Mouse (Mus musculus) small intestine, adult 2 months (tissue): ENCODE results near the gene Trim8. TPM values are rescaled to one million over a fixed set of nuclear protein-coding genes. Genes with fewer than 3 reads are reported as not detected.
A peak's percentile ranks its signal among the peaks of the same experiment; 100 is the strongest.

Source experiments
- H3K27ac ChIP-seq: fragments of 200-500 bp; 2 replicates; pipeline ENCODE4 v1.5.1; 2012; ENCODE audit warnings: low read depth, low read length, control low read depth, inconsistent platforms; ENCODE audit not compliant: insufficient read depth
- H3K27me3 ChIP-seq: fragments of 200-500 bp; 2 replicates; pipeline ENCODE4 v1.6.1; 2012; ENCODE audit warnings: mild to moderate bottlenecking, moderate library complexity, low read length, inconsistent platforms; ENCODE audit not compliant: control insufficient read depth, insufficient read depth
- H3K36me3 ChIP-seq: fragments of 200-500 bp; 2 replicates; pipeline ENCODE4 v1.6.1; 2012; ENCODE audit warnings: mild to moderate bottlenecking, low read length, control low read depth, inconsistent platforms; ENCODE audit not compliant: control insufficient read depth, insufficient read depth
- H3K4me1 ChIP-seq: fragments of 200-500 bp; 2 replicates; pipeline ENCODE4 v1.6.1; 2012; ENCODE audit warnings: low read length, inconsistent platforms, mixed read lengths; ENCODE audit not compliant: control insufficient read depth, insufficient read depth, insufficient read length
- H3K4me3 ChIP-seq: fragments of 200-500 bp; 2 replicates; pipeline ENCODE4 v1.5.1; 2012; ENCODE audit warnings: low read depth, mild to moderate bottlenecking, control low read depth, inconsistent platforms, low read length, moderate library complexity
- CTCF ChIP-seq: fragments of 200-500 bp; IDR thresholded peaks from 2 replicates; pipeline ENCODE4 v1.5.1; 2012; ENCODE audit warnings: low read depth, mild to moderate bottlenecking, control low read depth, inconsistent platforms, low read length, moderate library complexity, mixed read lengths; ENCODE audit not compliant: insufficient replicate concordance, insufficient read length; ENCODE audit errors: extremely low read depth
- POLR2A ChIP-seq: fragments of 200-500 bp; IDR thresholded peaks from 2 replicates; pipeline ENCODE4 v1.6.1; 2012; ENCODE audit warnings: low read depth, mild to moderate bottlenecking, control low read depth, inconsistent platforms, low read length, moderate library complexity
- WGBS: fragments of 180-500 bp; shearing (Covaris S2); methylation state at CpG from one replicate; pipeline ENCODE4 v1.1.7; 2018; 5-methylcytosine and 5-hydroxymethylcytosine counted together
- polyA plus RNA-seq: library from polyadenylated mRNA; depleted of rRNA; stranded (reverse); fragments of >200 nt; gene quantifications from 2 replicates; pipeline ENCODE4 v1.2.3, GENCODE M21; 2012

Trim8 gene
- polyA plus RNA-seq, 1 experiment = 54.8 TPM

DNA sequence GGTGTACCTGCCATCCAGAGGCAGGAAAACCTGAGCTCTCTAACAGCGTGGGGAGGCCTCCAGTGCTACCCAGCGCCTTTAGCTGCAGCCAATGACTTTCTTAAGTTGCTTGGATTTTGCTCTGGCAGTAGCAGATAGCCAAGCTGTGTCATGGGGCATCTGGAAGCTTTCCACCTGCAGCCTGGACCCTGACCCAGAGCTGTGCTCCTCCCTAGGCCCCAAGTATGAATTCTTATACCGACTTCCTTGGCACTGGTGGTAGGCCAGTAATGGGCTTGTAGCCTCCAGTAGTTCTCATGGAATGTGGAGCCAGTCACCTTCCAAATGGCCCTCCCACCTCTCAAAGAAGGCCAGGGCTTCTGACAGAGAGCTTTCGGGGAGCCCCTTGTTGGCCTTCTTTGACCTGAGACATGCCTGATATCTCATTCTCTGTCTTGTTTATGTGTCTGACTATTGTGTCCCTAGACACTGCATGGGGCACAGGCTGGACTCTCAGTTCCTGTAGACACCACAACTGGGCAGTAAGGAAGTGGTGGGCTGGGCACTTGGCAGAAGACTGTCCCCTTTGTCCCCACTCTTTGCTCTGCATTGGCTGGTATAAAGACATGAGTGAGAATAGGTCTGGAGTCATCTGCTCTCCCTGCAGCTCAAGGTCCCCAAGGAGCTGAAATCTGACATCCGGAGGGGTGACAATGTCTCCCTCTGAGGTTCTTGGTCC, 45.3 kb upstream of the Trim8 start:
- TF ChIP-seq POLR2A (no peak), CTCF (no peak)
- Histone ChIP-seq H3K4me3 (no peak overlapping the region), H3K27ac (peak overlapping the region; percentile 91), H3K36me3 (no peaks in the 10 kb centered on the region; the same call in 1 of the 2 replicates), H3K4me1 (peaks cover 52% of the 10 kb centered on the region), H3K27me3 (no peaks in the 10 kb centered on the region)
- 29% methylated on average over 5 of the region's 5 CpGs for WGBS

DNA sequence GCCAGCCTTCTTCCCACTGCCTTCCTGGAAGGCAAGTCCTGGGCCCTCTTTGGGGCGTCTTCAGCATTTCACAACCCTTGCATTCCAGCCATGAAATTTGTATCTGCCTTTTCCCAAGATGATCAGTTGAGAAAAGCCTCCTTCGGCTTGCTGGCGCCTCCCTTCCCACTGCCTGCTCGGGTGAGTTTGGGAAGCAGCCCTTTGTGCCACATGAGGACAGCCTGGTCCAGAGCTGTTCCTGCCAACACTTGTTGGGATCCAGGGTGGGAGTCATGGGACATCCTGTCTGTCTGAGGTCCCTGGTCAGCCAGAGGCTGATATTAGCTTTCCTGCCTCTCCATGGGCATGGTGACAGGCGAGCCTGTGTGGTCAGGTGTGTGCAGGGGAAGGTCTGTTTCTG, 43.7 kb upstream of the Trim8 start:
- H3K36me3 ChIP-seq = no peaks in the 10 kb centered on the region; the same call in 1 of the 2 replicates
- no peaks in the 10 kb centered on the region for H3K27me3 ChIP-seq
- TF ChIP-seq POLR2A (no peak), CTCF (no peak)
- 91% methylated on average over 5 of the region's 5 CpGs for WGBS
- peaks cover 53% of the 10 kb centered on the region for H3K4me1 ChIP-seq
- H3K27ac ChIP-seq = no peak overlapping the region
- H3K4me3 ChIP-seq = no peak overlapping the region

DNA sequence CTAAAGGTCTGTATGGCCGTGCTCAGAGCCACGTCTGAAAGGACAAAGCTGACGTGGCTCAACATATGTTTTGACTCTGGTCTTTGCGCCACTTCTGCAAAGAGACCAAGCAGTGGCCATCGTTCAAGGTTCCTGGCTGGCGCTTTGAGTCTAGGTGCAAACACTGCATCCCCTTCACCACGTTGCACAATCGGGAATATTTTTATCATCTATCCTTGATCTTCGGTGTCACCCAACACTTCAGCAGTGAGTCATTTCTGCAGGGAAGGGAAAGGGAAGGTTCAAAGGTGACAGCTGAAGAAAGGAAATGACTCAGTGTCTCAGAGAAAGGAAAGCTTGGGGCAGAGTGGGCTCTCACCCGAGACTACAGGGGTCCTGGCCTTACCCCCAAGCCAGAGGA, 42.2 kb upstream of the Trim8 start:
- WGBS = 21% methylated on average over 10 of the region's 10 CpGs
- H3K4me1 ChIP-seq = peaks cover 50% of the 10 kb centered on the region
- H3K27ac ChIP-seq = peak overlapping the region; percentile 95
- peak overlapping the region; percentile 20 for H3K4me3 ChIP-seq
- no peaks in the 10 kb centered on the region for H3K27me3 ChIP-seq
- TF ChIP-seq POLR2A (no peak), CTCF (no peak)
- H3K36me3 ChIP-seq = no peaks in the 10 kb centered on the region; the same call in 1 of the 2 replicates

DNA sequence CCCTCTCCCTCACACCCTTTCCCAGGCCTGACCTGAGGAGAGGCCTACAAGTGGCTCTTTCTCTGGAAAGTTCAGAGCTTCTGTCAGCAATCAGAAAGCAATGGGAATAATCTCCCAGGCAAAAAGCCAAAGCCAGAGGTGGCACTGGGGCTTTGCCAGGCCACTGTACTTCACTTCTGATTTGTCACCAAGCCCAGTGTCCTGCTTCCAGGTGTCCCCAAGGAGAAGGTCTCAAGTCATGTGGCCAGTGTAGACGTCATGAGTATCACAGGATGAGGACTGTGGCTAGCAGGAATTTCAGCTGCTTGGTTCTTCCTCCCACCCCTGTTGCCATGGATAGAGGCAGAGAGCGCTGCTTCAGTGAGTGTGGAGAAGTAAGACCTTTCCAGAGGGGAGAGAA, 41.6 kb upstream of the Trim8 start:
- Histone ChIP-seq H3K4me3 (peak overlapping the region; percentile 20; the same call in 1 of the 2 replicates), H3K27me3 (no peaks in the 10 kb centered on the region), H3K27ac (peak overlapping the region; percentile 95), H3K4me1 (peaks cover 44% of the 10 kb centered on the region), H3K36me3 (no peaks in the 10 kb centered on the region; the same call in 1 of the 2 replicates)
- 60% methylated on average over 2 of the region's 2 CpGs for WGBS
- TF ChIP-seq CTCF (no peak), POLR2A (no peak)

DNA sequence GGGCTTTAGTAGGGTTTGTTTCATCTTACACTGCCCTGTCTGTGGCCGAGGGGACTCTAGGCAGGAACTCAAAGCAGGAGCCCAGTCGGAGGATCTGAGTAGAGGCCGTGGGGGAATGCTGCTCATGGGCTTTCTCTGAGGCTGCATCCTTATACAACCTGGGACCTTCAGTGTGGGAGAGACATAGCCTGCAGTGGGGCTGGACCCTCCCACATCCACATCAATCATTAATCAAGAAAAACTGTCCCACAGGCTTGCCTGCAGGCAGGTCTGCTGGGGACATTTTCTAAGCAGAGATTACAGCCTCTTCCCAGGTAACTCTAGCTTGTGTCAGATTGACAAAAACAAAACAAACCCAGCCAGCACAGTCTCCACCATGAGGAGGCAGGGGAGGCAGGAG, 38.9 kb upstream of the Trim8 start:
- H3K36me3 ChIP-seq = no peaks in the 10 kb centered on the region; the same call in 1 of the 2 replicates
- TF ChIP-seq POLR2A (no peak), CTCF (no peak)
- H3K4me1 ChIP-seq = peaks cover 32% of the 10 kb centered on the region
- 65% methylated on average over 3 of the region's 3 CpGs for WGBS
- no peaks in the 10 kb centered on the region for H3K27me3 ChIP-seq
- H3K27ac ChIP-seq = no peak overlapping the region
- no peak overlapping the region for H3K4me3 ChIP-seq

DNA sequence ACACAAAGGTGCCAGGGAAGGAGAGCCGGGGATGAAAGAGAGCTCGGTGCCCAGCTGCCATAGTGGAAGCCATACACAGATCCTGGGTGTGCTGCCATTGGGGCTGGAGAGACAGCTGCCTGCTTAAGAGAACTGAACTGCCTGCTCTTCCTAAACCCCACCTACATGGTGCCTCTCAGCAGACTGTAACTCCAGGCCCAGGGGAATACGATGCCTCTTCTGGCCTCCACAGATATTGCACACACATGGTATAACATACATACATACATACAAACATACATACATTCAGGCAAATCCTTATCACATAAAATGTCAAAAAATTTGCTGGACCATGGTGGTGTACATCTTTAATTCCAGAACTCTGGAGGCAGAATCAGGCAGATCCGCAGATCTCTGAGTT, 38.1 kb upstream of the Trim8 start:
- TF ChIP-seq POLR2A = no peak
- no peak for TF ChIP-seq CTCF
- Histone ChIP-seq H3K4me3 (no peak overlapping the region), H3K27ac (no peak overlapping the region), H3K4me1 (peaks cover 26% of the 10 kb centered on the region), H3K36me3 (no peaks in the 10 kb centered on the region), H3K27me3 (no peaks in the 10 kb centered on the region)
- 98% methylated on average over 4 of the region's 4 CpGs for WGBS

DNA sequence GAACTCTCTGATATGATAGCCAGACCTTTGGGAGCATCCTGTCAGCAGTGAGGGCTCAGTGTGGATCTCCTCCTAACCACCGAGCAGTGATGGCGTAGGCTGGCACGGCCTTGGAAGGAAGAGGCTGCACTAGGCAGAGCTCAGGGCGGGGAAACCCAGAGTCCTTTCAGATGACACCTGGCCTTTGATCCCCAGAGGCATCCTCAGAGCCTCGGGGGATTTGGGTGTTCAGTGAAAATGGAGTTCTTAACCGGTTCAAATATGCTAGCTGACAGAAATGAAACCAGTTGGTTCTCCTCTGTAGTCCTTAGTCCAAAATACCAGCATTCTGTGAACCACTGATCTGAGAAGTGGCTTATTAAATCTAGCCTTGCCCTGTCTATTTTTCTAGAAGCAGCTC, 35.3 kb upstream of the Trim8 start:
- Histone ChIP-seq H3K27ac (peak overlapping the region; percentile 36; the same call in 1 of the 2 replicates), H3K36me3 (no peaks in the 10 kb centered on the region), H3K4me1 (peaks cover 14% of the 10 kb centered on the region), H3K27me3 (no peaks in the 10 kb centered on the region), H3K4me3 (no peak overlapping the region)
- TF ChIP-seq POLR2A = no peak
- no peak for TF ChIP-seq CTCF
- 66% methylated on average over 6 of the region's 6 CpGs for WGBS
